Mouse (Mus musculus): ENCODE results near the gene Rbm25. TPM values are rescaled to one million over a fixed set of nuclear protein-coding genes. Genes with fewer than 3 reads are reported as not detected.

Gene Rbm25
- polyA plus RNA-seq, 1 experiment from 2014 or later = 199 TPM

GRCm38 (mm10) chr12:83698637-83699036 lies 67.6 kb downstream of the Rbm25 start:
- WGBS = 76% methylated on average over 4 of the region's 4 CpGs
- Histone ChIP-seq H3K9me3 (replicated peaks; ENCODE audit: low read length) (no peaks in the 10 kb centered on the region), H3K36me3 (ENCODE audit: insufficient read depth, low read length) (0 out of 2 replicates have a peak, but pooled peaks cover 3% of the 10 kb centered on the region), H3K4me2 (ENCODE audit: low read length) (no peak overlapping the region), H3K4me1 (replicated peaks; ENCODE audit: insufficient read depth, low read length) (peaks cover 9% of the 10 kb centered on the region; the same call in 1 of the 2 replicates), H3K27ac (peak overlapping the region; percentile 67), H3K27me3 (ENCODE audit: insufficient read depth, low read length) (no peaks in the 10 kb centered on the region), H3K4me3 (replicated peaks; ENCODE audit: low read depth, low read length) (no peak overlapping the region), H3K9ac (ENCODE audit: low read depth, low read length) (no peak overlapping the region)
- TF ChIP-seq CTCF (IDR thresholded peaks at IDR 0.05; ENCODE audit: low read depth) = no peak
- DNase-seq (ENCODE audit: low spot score) (no peak), ATAC-seq (replicated peaks; ENCODE audit: low FRiP score, low read depth) (no peak)

GRCm38 (mm10) chr12:83701608-83702007 lies 70.6 kb downstream of the Rbm25 start:
- Histone ChIP-seq H3K4me1 (replicated peaks; ENCODE audit: insufficient read depth, low read length) (peaks cover 9% of the 10 kb centered on the region; the same call in 1 of the 2 replicates), H3K9me3 (replicated peaks; ENCODE audit: low read length) (no peaks in the 10 kb centered on the region), H3K27me3 (ENCODE audit: insufficient read depth, low read length) (no peaks in the 10 kb centered on the region), H3K27ac (no peak overlapping the region), H3K4me3 (replicated peaks; ENCODE audit: low read depth, low read length) (no peak overlapping the region), H3K9ac (ENCODE audit: low read depth, low read length) (no peak overlapping the region), H3K4me2 (ENCODE audit: low read length) (no peak overlapping the region), H3K36me3 (ENCODE audit: insufficient read depth, low read length) (0 out of 2 replicates have a peak, but pooled peaks cover 3% of the 10 kb centered on the region)
- 85% methylated on average over 7 of the region's 7 CpGs for WGBS
- no peak for ATAC-seq (replicated peaks; ENCODE audit: low FRiP score, low read depth)
- TF ChIP-seq CTCF (IDR thresholded peaks at IDR 0.05; ENCODE audit: low read depth) = no peak
- no peak for DNase-seq (ENCODE audit: low spot score)

GRCm38 (mm10) chr12:83702796-83703195 lies 71.8 kb downstream of the Rbm25 start:
- 0 out of 2 replicates have a peak, but pooled peaks cover 6% of the 10 kb centered on the region for H3K36me3 ChIP-seq (ENCODE audit: insufficient read depth, low read length)
- no peak overlapping the region for H3K4me2 ChIP-seq (ENCODE audit: low read length)
- WGBS = 86% methylated on average over 4 of the region's 4 CpGs
- no peak for TF ChIP-seq CTCF (IDR thresholded peaks at IDR 0.05; ENCODE audit: low read depth)
- no peak for ATAC-seq (replicated peaks; ENCODE audit: low FRiP score, low read depth)
- no peak overlapping the region for H3K4me3 ChIP-seq (replicated peaks; ENCODE audit: low read depth, low read length)
- peaks cover 9% of the 10 kb centered on the region; the same call in 1 of the 2 replicates for H3K4me1 ChIP-seq (replicated peaks; ENCODE audit: insufficient read depth, low read length)
- H3K27me3 ChIP-seq (ENCODE audit: insufficient read depth, low read length) = no peaks in the 10 kb centered on the region
- no peak overlapping the region for H3K9ac ChIP-seq (ENCODE audit: low read depth, low read length)
- no peak overlapping the region for H3K27ac ChIP-seq
- no peak for DNase-seq (ENCODE audit: low spot score)
- H3K9me3 ChIP-seq (replicated peaks; ENCODE audit: low read length) = no peaks in the 10 kb centered on the region

GRCm38 (mm10) chr12:83706951-83707350 lies 75.9 kb downstream of the Rbm25 start:
- Histone ChIP-seq H3K9me3 (replicated peaks; ENCODE audit: low read length) (no peaks in the 10 kb centered on the region), H3K9ac (ENCODE audit: low read depth, low read length) (no peak overlapping the region), H3K4me2 (ENCODE audit: low read length) (no peak overlapping the region), H3K36me3 (ENCODE audit: insufficient read depth, low read length) (0 out of 2 replicates have a peak, but pooled peaks cover 3% of the 10 kb centered on the region), H3K27ac (no peak overlapping the region), H3K27me3 (ENCODE audit: insufficient read depth, low read length) (no peaks in the 10 kb centered on the region), H3K4me3 (replicated peaks; ENCODE audit: low read depth, low read length) (no peak overlapping the region), H3K4me1 (replicated peaks; ENCODE audit: insufficient read depth, low read length) (no peaks in the 10 kb centered on the region)
- TF ChIP-seq CTCF (IDR thresholded peaks at IDR 0.05; ENCODE audit: low read depth) = no peak
- WGBS = 58% methylated on average over 4 of the region's 4 CpGs
- ATAC-seq (replicated peaks; ENCODE audit: low FRiP score, low read depth) (no peak), DNase-seq (ENCODE audit: low spot score) (no peak)

GRCm38 (mm10) chr12:83708160-83709092 lies 77.4 kb downstream of the Rbm25 start:
- Histone ChIP-seq H3K4me3 (replicated peaks; ENCODE audit: low read depth, low read length) (no peak overlapping the region), H3K4me2 (ENCODE audit: low read length) (no peak overlapping the region), H3K27me3 (ENCODE audit: insufficient read depth, low read length) (no peaks in the 10 kb centered on the region), H3K27ac (no peak overlapping the region), H3K9ac (ENCODE audit: low read depth, low read length) (no peak overlapping the region), H3K9me3 (replicated peaks; ENCODE audit: low read length) (no peaks in the 10 kb centered on the region), H3K36me3 (ENCODE audit: insufficient read depth, low read length) (0 out of 2 replicates have a peak, but pooled peaks cover 6% of the 10 kb centered on the region), H3K4me1 (replicated peaks; ENCODE audit: insufficient read depth, low read length) (no peaks in the 10 kb centered on the region)
- TF ChIP-seq CTCF (IDR thresholded peaks at IDR 0.05; ENCODE audit: low read depth) = no peak
- 78% methylated on average over 7 of the region's 7 CpGs for WGBS
- ATAC-seq (replicated peaks; ENCODE audit: low FRiP score, low read depth) = no peak
- no peak for DNase-seq (ENCODE audit: low spot score)

- TF ChIP-seq CTCF (IDR thresholded peaks at IDR 0.05; ENCODE audit: low read depth) = no peak
- H3K4me1 ChIP-seq (replicated peaks; ENCODE audit: insufficient read depth, low read length) = no peaks in the 10 kb centered on the region
- no peaks in the 10 kb centered on the region for H3K9me3 ChIP-seq (replicated peaks; ENCODE audit: low read length)
- DNase-seq (ENCODE audit: low spot score) = no peak
- 90% methylated on average over 2 of the region's 2 CpGs for WGBS
- ATAC-seq (replicated peaks; ENCODE audit: low FRiP score, low read depth) = no peak
- H3K27me3 ChIP-seq (ENCODE audit: insufficient read depth, low read length) = no peaks in the 10 kb centered on the region
- no peak overlapping the region for H3K27ac ChIP-seq
- H3K4me2 ChIP-seq (ENCODE audit: low read length) = no peak overlapping the region
- H3K9ac ChIP-seq (ENCODE audit: low read depth, low read length) = no peak overlapping the region
- H3K36me3 ChIP-seq (ENCODE audit: insufficient read depth, low read length) = 0 out of 2 replicates have a peak, but pooled peaks cover 6% of the 10 kb centered on the region
- H3K4me3 ChIP-seq (replicated peaks; ENCODE audit: low read depth, low read length) = no peak overlapping the region
Observed at GRCm38 (mm10) chr12:83709934-83710333, 78.9 kb downstream of the Rbm25 start.
